Mouse (Mus musculus) myocyte (in vitro differentiated cells): ENCODE data around the gene Itpripl2. TPM values are rescaled to one million over a fixed set of nuclear protein-coding genes. Genes with fewer than 3 reads are reported as not detected.

ENCODE experiments used
- H3K27me3 ChIP-seq: one replicate; pipeline ENCODE4 v1.6.1; 2011; ENCODE audit not compliant: control insufficient read depth, insufficient read depth, insufficient read length
- H3K36me3 ChIP-seq: one replicate; pipeline ENCODE4 v1.6.1; 2011; ENCODE audit not compliant: control insufficient read depth, insufficient read depth
- H3K4me2 ChIP-seq: one replicate; pipeline ENCODE4 v1.6.1; 2011; ENCODE audit warnings: low read depth, control low read depth
- H3K4me3 ChIP-seq: one replicate; pipeline ENCODE4 v1.5.1; 2011; ENCODE audit warnings: mild to moderate bottlenecking, control low read depth, moderate library complexity
- H3K79me2 ChIP-seq: one replicate; pipeline ENCODE4 v1.6.1; 2011; ENCODE audit not compliant: control insufficient read depth, insufficient read depth
- H3ac ChIP-seq: one replicate; pipeline ENCODE4 v1.6.1; 2011; ENCODE audit not compliant: control insufficient read depth, insufficient read length
- CEBPB ChIP-seq: IDR thresholded peaks from 2 replicates; pipeline ENCODE4 v1.6.1; 2011; ENCODE audit warnings: mild to moderate bottlenecking, moderate library complexity; ENCODE audit not compliant: poor library complexity, insufficient read depth, severe bottlenecking
- E2F4 ChIP-seq: IDR thresholded peaks from one replicate; pipeline ENCODE4 v1.6.1; 2011; ENCODE audit warnings: mild to moderate bottlenecking, control low read depth, moderate library complexity; ENCODE audit not compliant: insufficient read depth
- MAX ChIP-seq: IDR thresholded peaks from one replicate; pipeline ENCODE4 v1.6.1; 2011; ENCODE audit warnings: low read depth, mild to moderate bottlenecking, control low read depth
- MYOD1 ChIP-seq, 3 experiments: IDR thresholded peaks; one replicate each; pipeline ENCODE4 v1.6.1; 2011; ENCODE audit warnings: control low read depth in 2 of 3, low read depth in 2 of 3, mild to moderate bottlenecking in 2 of 3, moderate library complexity in 1 of 3; ENCODE audit not compliant: insufficient read length in 2 of 3, control insufficient read depth in 1 of 3
- MYOG ChIP-seq, 3 experiments: IDR thresholded peaks; one replicate each; pipeline ENCODE4 v1.6.1; 2011; ENCODE audit warnings: control low read depth in 2 of 3, low read depth in 2 of 3, mild to moderate bottlenecking in 2 of 3; ENCODE audit not compliant: insufficient read length in 2 of 3, control insufficient read depth in 1 of 3, insufficient read depth in 1 of 3
- POLR2A ChIP-seq: IDR thresholded peaks from one replicate; pipeline ENCODE4 v1.6.1; 2011; ENCODE audit warnings: low read depth, mild to moderate bottlenecking, control low read depth, moderate library complexity; ENCODE audit not compliant: insufficient read length
- POLR2AphosphoS2 ChIP-seq: IDR thresholded peaks from one replicate; pipeline ENCODE4 v1.6.1; 2011; ENCODE audit warnings: low read depth, control low read depth; ENCODE audit not compliant: insufficient read length
- REST ChIP-seq: IDR thresholded peaks from one replicate; pipeline ENCODE4 v1.6.1; 2011; ENCODE audit warnings: mild to moderate bottlenecking, control low read depth, moderate library complexity; ENCODE audit not compliant: insufficient read depth, insufficient read length
- SRF ChIP-seq: IDR thresholded peaks from one replicate; pipeline ENCODE4 v1.6.1; 2011; ENCODE audit warnings: low read depth; ENCODE audit not compliant: control insufficient read depth, insufficient read length
- TCF12 ChIP-seq: IDR thresholded peaks from one replicate; pipeline ENCODE4 v1.6.1; 2011; ENCODE audit warnings: mild to moderate bottlenecking, control low read depth; ENCODE audit not compliant: poor library complexity, insufficient read depth, severe bottlenecking
- TCF3 ChIP-seq: IDR thresholded peaks from one replicate; pipeline ENCODE4 v1.6.1; 2011; ENCODE audit warnings: low read depth, control low read depth; ENCODE audit not compliant: insufficient read length
- USF1 ChIP-seq: IDR thresholded peaks from one replicate; pipeline ENCODE4 v1.6.1; 2011; ENCODE audit warnings: low read depth, mild to moderate bottlenecking, control low read depth, moderate library complexity
- polyA plus RNA-seq: library from polyadenylated mRNA; unstranded; fragments of >200 nt; fragmentation: generic; extraction: Trizol; gene quantifications from one replicate; pipeline ENCODE4 v1.2.1, GENCODE M21; 2012; ENCODE audit warnings: missing spikeins

Itpripl2 gene
- polyA plus RNA-seq, 1 experiment = 10.7 TPM

GRCm38 (mm10) chr7:118526967-118527366 lies 35.2 kb upstream of the Itpripl2 start:
- Histone ChIP-seq H3K4me2 (no peak overlapping the region), H3ac (no peak overlapping the region), H3K79me2 (no peaks in the 10 kb centered on the region), H3K4me3 (no peak overlapping the region), H3K36me3 (no peaks in the 10 kb centered on the region), H3K27me3 (no peaks in the 10 kb centered on the region)
- TF ChIP-seq TCF12 (no peak), TCF3 (no peak), MAX (no peak), POLR2A (no peak), E2F4 (no peak), USF1 (no peak), SRF (no peak), MYOG (IDR thresholded peaks at IDR 0.05; ENCODE audit: control insufficient read depth in 1 of 3, insufficient read depth in 1 of 3, insufficient read length in 2 of 3, low read depth in 2 of 3) (no peak), REST (no peak), CEBPB (no peak), MYOD1 (IDR thresholded peaks at IDR 0.05; ENCODE audit: control insufficient read depth in 1 of 3, insufficient read length in 2 of 3, low read depth in 2 of 3) (no peak), POLR2AphosphoS2 (no peak)

GRCm38 (mm10) chr7:118522077-118522476 lies 30.3 kb upstream of the Itpripl2 start:
- TF ChIP-seq SRF (no peak), REST (no peak), CEBPB (no peak), MYOG (IDR thresholded peaks at IDR 0.05; ENCODE audit: control insufficient read depth in 1 of 3, insufficient read depth in 1 of 3, insufficient read length in 2 of 3, low read depth in 2 of 3) (no peak), E2F4 (no peak), TCF3 (no peak), TCF12 (no peak), POLR2A (no peak), POLR2AphosphoS2 (no peak), MAX (no peak), MYOD1 (IDR thresholded peaks at IDR 0.05; ENCODE audit: control insufficient read depth in 1 of 3, insufficient read length in 2 of 3, low read depth in 2 of 3) (no peak), USF1 (no peak)
- Histone ChIP-seq H3K4me3 (no peak overlapping the region), H3K27me3 (no peaks in the 10 kb centered on the region), H3K36me3 (no peaks in the 10 kb centered on the region), H3ac (no peak overlapping the region), H3K4me2 (no peak overlapping the region), H3K79me2 (no peaks in the 10 kb centered on the region)

- H3K36me3 ChIP-seq = no peaks in the 10 kb centered on the region
- H3ac ChIP-seq = no peak overlapping the region
- no peaks in the 10 kb centered on the region for H3K27me3 ChIP-seq
- TF ChIP-seq REST (no peak), MAX (no peak), MYOD1 (IDR thresholded peaks at IDR 0.05; ENCODE audit: control insufficient read depth in 1 of 3, insufficient read length in 2 of 3, low read depth in 2 of 3) (no peak), POLR2AphosphoS2 (no peak), CEBPB (no peak)
- H3K79me2 ChIP-seq = no peaks in the 10 kb centered on the region
- H3K4me3 ChIP-seq = no peak overlapping the region
- H3K4me2 ChIP-seq = no peak overlapping the region
Measured at GRCm38 (mm10) chr7:118519661-118520060, 27.9 kb upstream of the Itpripl2 start.

GRCm38 (mm10) chr7:118518687-118519086 lies 26.9 kb upstream of the Itpripl2 start:
- Histone ChIP-seq H3ac (no peak overlapping the region), H3K36me3 (no peaks in the 10 kb centered on the region), H3K79me2 (no peaks in the 10 kb centered on the region), H3K4me2 (no peak overlapping the region), H3K4me3 (no peak overlapping the region), H3K27me3 (no peaks in the 10 kb centered on the region)
- TF ChIP-seq MYOG (IDR thresholded peaks at IDR 0.05; ENCODE audit: control insufficient read depth in 1 of 3, insufficient read depth in 1 of 3, insufficient read length in 2 of 3, low read depth in 2 of 3) = no peak
- no peak for TF ChIP-seq MYOD1 (IDR thresholded peaks at IDR 0.05; ENCODE audit: control insufficient read depth in 1 of 3, insufficient read length in 2 of 3, low read depth in 2 of 3)
- TF ChIP-seq USF1 = no peak
- no peak for TF ChIP-seq POLR2AphosphoS2
- no peak for TF ChIP-seq CEBPB

- H3K27me3 ChIP-seq = no peaks in the 10 kb centered on the region
- H3K4me3 ChIP-seq = no peak overlapping the region
- H3ac ChIP-seq = no peak overlapping the region
- H3K4me2 ChIP-seq = no peak overlapping the region
- no peaks in the 10 kb centered on the region for H3K36me3 ChIP-seq
- TF ChIP-seq TCF12 (no peak), CEBPB (no peak), POLR2AphosphoS2 (no peak), MYOD1 (IDR thresholded peaks at IDR 0.05; ENCODE audit: control insufficient read depth in 1 of 3, insufficient read length in 2 of 3, low read depth in 2 of 3) (no peak), REST (no peak), MAX (no peak), TCF3 (no peak), POLR2A (no peak), SRF (no peak)
- H3K79me2 ChIP-seq = no peaks in the 10 kb centered on the region
Measured at GRCm38 (mm10) chr7:118517819-118518218, 26.0 kb upstream of the Itpripl2 start.
